Mouse (Mus musculus) heart, adult 11 months (tissue): ENCODE results near the gene Slc16a14.

Experiments
- DNase-seq: peaks from one replicate; pipeline ENCODE4 v3.0.0; 2022

The Slc16a14 gene

GRCm38 (mm10) chr1:84861255-84861630 is 73.7 kb downstream of the Slc16a14 start:
- no peak for DNase-seq

- no peak for DNase-seq
Observed at GRCm38 (mm10) chr1:84860360-84861254, 74.3 kb downstream of the Slc16a14 start.

- peak; percentile 9 for DNase-seq
Observed at GRCm38 (mm10) chr1:84859597-84859996, 75.3 kb downstream of the Slc16a14 start.
